Mouse (Mus musculus) megakaryocyte-erythroid progenitor cell, adult 5-6 weeks (primary cell): ENCODE measurements at regions not wholly inside any gene's neighbourhood (a gene's known extent, or its start where the extent isn't known, plus 50 kb on each side); places are given as distances from the start of the nearest gene placed in this dataset.

Experiments
- ATAC-seq: replicated peaks from 2 replicates; pipeline ENCODE4 v1.8.0; 2016; ENCODE audit warnings: mild to moderate bottlenecking, inconsistent platforms; ENCODE audit not compliant: severe bottlenecking, poor library complexity, low FRiP score, low TSS enrichment

GRCm38 (mm10) chr4:53915326-53915725 lies 89.5 kb downstream of the Tmem38b start:
- no peak for ATAC-seq

DNA sequence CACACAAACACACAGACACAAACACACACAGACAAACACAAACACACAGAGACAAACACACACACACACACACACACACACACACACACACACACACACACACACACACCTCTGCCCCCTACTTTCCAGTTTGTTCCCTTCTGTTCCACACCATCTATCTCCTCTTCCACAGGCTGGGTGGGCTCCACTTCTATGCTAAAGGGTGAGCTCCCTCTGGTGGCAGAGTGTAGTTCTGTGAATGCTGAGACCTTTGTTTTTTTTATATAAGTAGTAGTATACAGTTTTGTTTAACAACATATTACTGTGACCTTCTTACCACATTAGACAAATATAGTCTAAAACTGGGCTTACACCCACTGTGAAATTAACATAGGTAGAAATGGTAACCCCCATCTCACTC lies 93.3 kb downstream of the Tmem38b start:
- ATAC-seq: peak; percentile 84

DNA sequence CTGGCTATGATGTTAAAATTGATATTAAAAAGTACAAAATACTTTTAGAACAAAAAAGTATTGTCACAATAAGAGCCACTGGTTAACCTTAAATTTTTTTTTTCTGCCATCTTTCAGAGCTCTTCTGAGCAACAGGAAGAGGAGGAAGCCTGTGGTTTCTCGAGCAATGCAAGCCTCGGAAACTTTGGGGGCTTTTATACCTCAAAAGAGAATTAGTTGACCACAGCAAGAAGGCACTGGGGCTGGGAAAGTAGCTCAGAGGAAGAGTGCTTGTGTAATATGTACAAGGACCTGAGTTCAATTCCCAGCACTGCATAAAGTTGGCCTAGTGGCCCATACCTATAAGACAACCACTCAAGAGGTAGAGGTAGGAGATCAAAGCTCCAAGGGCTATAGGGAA lies 94.7 kb downstream of the Tmem38b start:
- no peak for ATAC-seq

GRCm38 (mm10) chr4:53931068-53931467 lies 105.2 kb downstream of the Tmem38b start:
- peak; percentile 18; the same call in 1 of the 2 replicates for ATAC-seq

- peak; percentile 95 for ATAC-seq
Measured at GRCm38 (mm10) chr4:53931499-53931898, 105.7 kb downstream of the Tmem38b start.

- ATAC-seq: no peak
Measured at GRCm38 (mm10) chr4:53935306-53935705, 109.5 kb downstream of the Tmem38b start.

GRCm38 (mm10) chr4:53948736-53949135 lies 122.9 kb downstream of the Tmem38b start:
- ATAC-seq: no peak

DNA sequence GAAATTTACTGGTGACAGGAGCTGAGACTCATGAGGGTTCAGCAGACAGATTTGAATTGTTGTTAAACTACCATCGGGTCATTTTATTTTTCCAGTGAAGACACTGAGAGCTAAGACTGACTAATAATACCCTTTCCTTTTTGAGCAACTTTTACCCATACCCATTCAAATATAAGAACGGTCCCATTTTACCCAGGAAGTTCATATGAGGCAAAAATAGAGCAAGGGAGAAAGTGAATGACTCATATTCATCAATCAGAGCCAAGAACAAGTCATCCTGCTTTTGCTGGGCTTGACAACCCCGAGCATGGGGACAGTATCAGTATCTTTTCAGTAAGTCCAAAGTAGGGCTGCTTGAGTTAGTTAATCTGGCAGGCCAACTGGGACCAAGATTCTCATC lies 123.3 kb downstream of the Tmem38b start:
- ATAC-seq: no peak

DNA sequence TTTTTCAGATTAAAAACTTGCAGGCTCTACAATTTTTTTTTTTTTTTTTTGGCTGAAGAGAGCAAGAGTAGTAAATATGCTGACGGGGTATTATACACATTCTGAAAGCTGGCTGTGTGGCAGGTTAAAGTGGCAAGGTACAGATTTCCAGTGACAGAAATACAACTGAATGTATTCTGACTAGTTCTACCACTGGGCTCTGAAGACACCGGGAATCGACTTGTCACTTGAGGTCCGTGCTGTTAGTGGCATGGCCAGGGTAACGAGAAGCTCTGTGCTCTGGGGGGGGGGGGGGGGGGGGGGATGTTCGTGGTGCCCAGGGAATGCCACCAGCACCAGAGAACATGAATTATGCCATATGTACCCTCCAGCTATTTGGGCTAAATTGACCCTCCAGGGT lies 124.7 kb downstream of the Tmem38b start:
- ATAC-seq: no peak

DNA sequence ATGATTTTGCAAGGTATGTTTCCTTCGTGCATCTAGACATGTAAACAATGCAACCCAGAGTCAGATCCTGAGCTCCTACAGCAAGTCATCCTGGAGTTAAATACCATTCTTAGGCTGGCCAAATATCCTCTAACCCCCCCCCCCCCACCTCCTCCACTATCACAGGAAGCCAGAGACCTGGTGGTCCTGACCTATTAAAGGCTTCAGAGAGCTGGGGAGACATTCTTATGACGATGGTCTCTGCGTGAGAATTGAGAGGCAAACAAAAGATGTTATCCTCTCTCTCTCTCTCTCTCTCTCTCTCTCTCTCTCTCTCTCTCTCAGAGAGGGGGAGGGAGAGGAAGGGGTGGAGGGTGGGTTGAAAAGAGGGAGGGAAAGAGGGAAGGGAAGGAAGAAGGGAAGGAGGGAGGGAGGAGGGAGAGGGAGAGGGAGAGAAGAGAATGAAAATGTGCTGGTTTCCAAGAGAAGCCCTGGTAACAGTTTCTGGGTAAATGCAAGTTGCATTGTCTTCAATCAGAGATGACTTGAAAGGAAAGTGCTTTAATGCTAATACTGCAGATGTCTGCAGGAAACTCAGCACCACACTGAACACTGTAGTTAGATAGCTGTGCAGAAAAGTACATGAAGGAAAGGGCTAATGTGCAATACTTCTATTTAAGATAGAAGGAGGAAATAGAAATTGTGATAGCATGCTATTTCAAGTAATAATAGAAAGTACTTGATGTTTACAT lies 125.3 kb downstream of the Tmem38b start:
- no peak for ATAC-seq

GRCm38 (mm10) chr4:53951734-53952109 lies 125.9 kb downstream of the Tmem38b start:
- ATAC-seq: no peak

DNA sequence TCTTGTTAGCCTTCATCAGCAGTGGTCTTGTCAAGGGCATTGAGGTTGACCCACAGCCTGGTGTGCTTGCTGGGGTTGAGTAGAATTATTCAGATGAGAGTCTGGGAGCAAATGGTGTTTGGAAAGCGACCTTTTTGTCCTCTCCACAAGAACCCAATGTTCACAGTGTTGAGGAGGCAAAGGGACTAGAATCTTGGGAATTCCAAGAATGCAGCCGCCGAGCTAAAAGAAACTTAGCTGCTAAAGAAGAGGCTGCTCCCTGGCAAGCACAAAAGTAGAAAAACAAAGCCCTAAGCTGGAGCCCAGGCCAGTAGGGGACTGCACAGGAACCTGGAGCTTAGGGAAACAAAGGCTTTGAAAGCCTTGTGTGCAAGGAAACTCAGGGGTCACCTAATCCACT lies 126.4 kb downstream of the Tmem38b start:
- ATAC-seq: no peak

DNA sequence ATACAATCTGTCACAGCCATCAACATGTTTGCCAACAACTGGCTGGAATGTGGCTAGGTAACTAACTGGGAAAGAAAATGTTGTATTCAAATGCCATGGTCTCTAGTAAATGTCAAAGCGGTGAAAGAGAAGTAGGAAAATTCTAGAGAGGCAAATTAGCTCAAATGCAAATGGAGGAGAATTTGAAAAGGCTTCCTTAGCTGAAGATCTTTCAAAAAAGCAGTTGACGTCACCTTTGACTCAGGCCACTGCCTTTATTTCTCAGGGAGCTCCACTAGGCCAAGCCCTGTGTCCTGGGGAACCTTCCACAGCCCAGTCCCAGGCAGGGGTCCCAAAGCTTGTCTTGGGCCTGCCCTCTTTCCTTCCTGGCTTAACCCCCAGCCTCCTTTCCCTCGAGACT lies 136.6 kb downstream of the Tmem38b start:
- no peak for ATAC-seq

DNA sequence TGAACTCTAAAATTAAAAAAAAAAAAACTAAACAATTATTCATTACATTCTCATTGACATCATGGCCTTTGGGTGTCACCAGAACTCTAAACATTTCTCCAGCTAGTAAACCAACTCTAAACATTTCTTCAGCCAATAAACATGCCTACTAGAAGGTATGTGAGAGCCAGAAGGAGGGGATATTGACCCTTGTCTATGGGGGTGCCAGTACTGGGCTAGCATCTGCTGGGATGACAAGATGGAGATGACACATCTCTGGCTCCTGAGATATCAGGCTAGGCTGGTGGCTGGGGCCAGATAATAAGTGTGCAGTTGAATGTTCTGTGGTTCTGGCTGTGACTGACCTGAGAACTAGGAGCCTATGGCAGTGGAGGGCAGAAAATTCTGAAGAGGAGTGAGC lies 144.6 kb downstream of the Tmem38b start:
- no peak for ATAC-seq

DNA sequence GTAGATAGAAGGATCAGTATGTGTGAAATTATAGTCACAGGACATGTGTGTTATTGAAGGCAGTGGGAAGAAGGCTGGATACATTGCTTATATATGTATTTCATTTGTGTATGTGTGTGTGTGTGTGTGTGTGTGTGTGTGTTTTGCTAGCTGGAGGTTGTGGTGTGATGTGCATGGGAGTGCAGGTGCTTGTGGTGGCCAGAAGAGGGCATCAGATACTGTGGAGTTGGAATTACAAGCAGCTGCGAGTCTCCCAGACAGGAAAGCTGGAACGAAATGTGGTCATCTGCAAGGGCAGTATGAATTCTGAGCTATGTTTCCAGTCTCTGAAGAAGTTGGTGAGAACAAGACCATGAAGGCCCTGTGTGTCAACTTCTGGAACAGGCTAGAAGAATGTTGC lies 145.1 kb downstream of the Tmem38b start:
- no peak for ATAC-seq

DNA sequence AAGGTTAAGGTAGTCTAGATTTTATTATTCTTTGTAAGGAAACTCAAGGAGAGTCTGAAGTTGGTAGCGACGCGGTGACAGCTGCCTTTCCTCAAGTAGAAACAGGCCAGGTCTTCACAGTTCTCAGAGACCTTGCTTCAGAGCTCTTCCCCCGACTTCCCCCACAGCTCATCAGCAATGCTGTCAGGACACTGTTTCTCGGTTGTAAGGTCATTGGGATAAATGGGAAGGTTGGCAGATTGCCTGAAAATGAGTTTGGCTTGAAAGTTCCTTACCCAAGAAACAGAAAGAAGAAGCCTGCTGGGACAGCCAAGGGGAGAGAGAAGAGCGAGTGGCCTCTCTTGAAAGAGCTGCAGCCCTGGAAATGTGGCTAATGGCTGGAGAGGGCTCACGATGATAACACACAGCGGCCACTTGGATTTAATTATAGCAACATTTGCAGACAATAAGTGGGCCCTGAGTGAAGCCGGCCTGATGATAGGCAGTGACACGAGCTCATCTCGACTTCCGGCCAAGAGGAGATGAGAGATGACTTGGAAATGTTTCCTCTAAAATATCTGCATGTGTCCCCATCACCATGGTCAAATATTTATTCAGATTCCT lies 150.3 kb downstream of the Tmem38b start:
- no peak for ATAC-seq

DNA sequence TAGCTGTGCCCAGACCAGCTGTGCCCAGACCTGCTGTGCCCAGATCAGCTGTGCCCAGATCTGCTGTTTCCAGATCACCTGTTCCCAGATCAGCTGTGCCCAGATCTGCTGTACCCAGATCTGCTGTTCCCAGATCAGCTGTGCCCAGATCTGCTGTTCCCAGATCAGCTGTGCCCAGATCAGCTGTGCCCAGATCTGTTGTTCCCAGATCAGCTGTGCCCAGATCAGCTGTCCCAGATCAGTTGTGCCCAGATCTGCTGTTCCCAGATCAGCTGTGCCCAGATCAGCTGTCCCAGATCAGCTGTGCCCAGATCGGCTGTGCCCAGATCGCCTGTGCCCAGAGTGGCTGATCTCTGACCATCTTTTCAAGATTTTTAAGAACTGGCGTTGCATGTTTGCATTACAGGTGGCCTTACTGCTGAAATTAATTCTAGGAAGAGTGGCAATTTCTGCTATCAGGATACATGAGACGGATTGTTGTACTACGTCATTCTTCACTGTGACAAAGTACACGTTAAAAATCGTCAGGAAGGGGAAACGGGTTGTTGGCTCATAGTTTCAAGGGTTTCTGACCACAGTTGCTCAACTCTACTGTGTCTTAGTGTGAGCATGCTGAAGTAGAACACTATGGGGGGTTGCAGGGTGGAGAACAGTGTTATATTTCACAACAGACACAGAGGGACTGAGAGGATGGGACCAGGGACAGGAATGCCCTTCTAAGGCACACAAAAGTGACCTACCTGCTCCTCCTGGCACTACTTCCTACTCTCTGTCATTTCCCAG lies 160.9 kb downstream of the Tmem38b start:
- no peak for ATAC-seq

- ATAC-seq: no peak
Measured at GRCm38 (mm10) chr4:53987536-53987935, 161.7 kb downstream of the Tmem38b start.

- no peak for ATAC-seq
Measured at GRCm38 (mm10) chr4:54021069-54021829, 195.4 kb downstream of the Tmem38b start.

- ATAC-seq: no peak
Measured at GRCm38 (mm10) chr4:54021861-54022385, 196.1 kb downstream of the Tmem38b start.
